Mouse (Mus musculus) spleen, postnatal 36 days (tissue): ENCODE measurements around the gene Ubxn7.
"Not testable (repeated sequence)": the region's sequence is repeated elsewhere in the genome, so short reads cannot be mapped to it uniquely, and the experiment has no call there.

ENCODE experiments used
- DNase-seq, 2 experiments: peaks; one replicate each; pipeline ENCODE4 v3.0.0; 2022; ENCODE audit warnings: low spot score in 2 of 2, mixed read lengths in 1 of 2

The Ubxn7 gene

GRCm38 (mm10) chr16:32332040-32332555, at the start of gene Ubxn7:
TSS of gene Ubxn7 (plus strand) at chr16:32332257.
- DNase-seq, result peak; percentile 96 to 97

GRCm38 (mm10) chr16:32282608-32283007, 49.4 kb upstream of the Ubxn7 start:
- no peak for DNase-seq

GRCm38 (mm10) chr16:32291821-32292220, 40.2 kb upstream of the Ubxn7 start:
- DNase-seq, result no peak

- DNase-seq, result not testable (repeated sequence)
Observed at GRCm38 (mm10) chr16:32299617-32300016, 32.4 kb upstream of the Ubxn7 start.

- DNase-seq, result no peak
Observed at GRCm38 (mm10) chr16:32303046-32303445, 29.0 kb upstream of the Ubxn7 start.

- no peak for DNase-seq
Observed at GRCm38 (mm10) chr16:32303886-32304285, 28.2 kb upstream of the Ubxn7 start.

- DNase-seq, result no peak
Observed at GRCm38 (mm10) chr16:32311970-32312369, 20.1 kb upstream of the Ubxn7 start.

- DNase-seq, result no peak
Observed at GRCm38 (mm10) chr16:32312386-32312785, 19.7 kb upstream of the Ubxn7 start.

- no peak for DNase-seq
Observed at GRCm38 (mm10) chr16:32312859-32313258, 19.2 kb upstream of the Ubxn7 start.

GRCm38 (mm10) chr16:32316601-32317000, 15.5 kb upstream of the Ubxn7 start:
- no peak for DNase-seq

GRCm38 (mm10) chr16:32323953-32324352, 8.1 kb upstream of the Ubxn7 start:
- no peak for DNase-seq

- DNase-seq, result no peak
Observed at GRCm38 (mm10) chr16:32330876-32331670, 984 bp upstream of the Ubxn7 start.

GRCm38 (mm10) chr16:32332556-32333511, 777 bp downstream of the Ubxn7 start:
- DNase-seq, result peak; percentile 56 to 63

GRCm38 (mm10) chr16:32335146-32335545, 3.1 kb downstream of the Ubxn7 start:
- no peak for DNase-seq

GRCm38 (mm10) chr16:32336026-32336780, 4.1 kb downstream of the Ubxn7 start:
- DNase-seq, result no peak

GRCm38 (mm10) chr16:32337001-32337400, 4.9 kb downstream of the Ubxn7 start:
- no peak for DNase-seq

- DNase-seq, result no peak
Observed at GRCm38 (mm10) chr16:32340451-32340850, 8.4 kb downstream of the Ubxn7 start.

- no peak for DNase-seq
Observed at GRCm38 (mm10) chr16:32345521-32345920, 13.5 kb downstream of the Ubxn7 start.

GRCm38 (mm10) chr16:32350776-32351175, 18.7 kb downstream of the Ubxn7 start:
- no peak for DNase-seq

GRCm38 (mm10) chr16:32363530-32363929, 31.5 kb downstream of the Ubxn7 start:
- DNase-seq, result no peak

GRCm38 (mm10) chr16:32371351-32371750, 39.3 kb downstream of the Ubxn7 start:
- DNase-seq, result peak; percentile 5 to 24

GRCm38 (mm10) chr16:32379575-32379974, 47.5 kb downstream of the Ubxn7 start:
- no peak for DNase-seq
